Mouse (Mus musculus) monocyte, adult 5-6 weeks (primary cell): ENCODE data around the gene Rad51. TPM values are rescaled to one million over a fixed set of nuclear protein-coding genes. Genes with fewer than 3 reads are reported as not detected.
A peak's percentile ranks its signal among the peaks of the same experiment; 100 is the strongest.

Experiments used
- ATAC-seq: fragments of 153-309, 156-312 bp; replicated peaks from 2 replicates; pipeline ENCODE4 v1.8.0; 2017; ENCODE audit warnings: mild to moderate bottlenecking; ENCODE audit not compliant: low TSS enrichment, insufficient number of reproducible peaks, severe bottlenecking, poor library complexity, low FRiP score
- total RNA-seq: library from RNA; stranded (forward); fragments of 200-1000, 200-491, 200-594 nt; gene quantifications from 3 replicates; pipeline ENCODE4 v1.2.3, GENCODE M21; 2017

The Rad51 gene
- total RNA-seq, 1 experiment from 2014 or later, result 2.4 TPM

DNA sequence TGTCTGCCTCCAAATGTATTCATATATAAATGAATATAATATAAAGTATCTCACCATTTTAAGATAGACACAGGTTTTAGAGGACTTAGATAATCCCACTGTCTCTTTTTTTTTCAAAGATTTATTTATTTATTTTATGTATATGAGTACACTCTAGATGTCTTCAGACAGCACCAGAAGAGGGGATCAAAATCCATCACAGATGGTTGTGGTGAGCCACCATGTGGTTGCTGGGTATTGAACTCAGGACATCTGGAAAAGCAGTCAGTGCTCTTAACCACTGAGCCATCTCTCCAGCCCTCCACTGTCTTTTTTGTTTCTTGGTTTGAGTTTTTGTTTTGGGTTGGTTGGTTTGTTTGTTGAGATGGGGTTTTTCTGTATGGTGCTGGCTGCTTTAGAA lies 45.2 kb downstream of the Rad51 start:
- ATAC-seq, result no peak

DNA sequence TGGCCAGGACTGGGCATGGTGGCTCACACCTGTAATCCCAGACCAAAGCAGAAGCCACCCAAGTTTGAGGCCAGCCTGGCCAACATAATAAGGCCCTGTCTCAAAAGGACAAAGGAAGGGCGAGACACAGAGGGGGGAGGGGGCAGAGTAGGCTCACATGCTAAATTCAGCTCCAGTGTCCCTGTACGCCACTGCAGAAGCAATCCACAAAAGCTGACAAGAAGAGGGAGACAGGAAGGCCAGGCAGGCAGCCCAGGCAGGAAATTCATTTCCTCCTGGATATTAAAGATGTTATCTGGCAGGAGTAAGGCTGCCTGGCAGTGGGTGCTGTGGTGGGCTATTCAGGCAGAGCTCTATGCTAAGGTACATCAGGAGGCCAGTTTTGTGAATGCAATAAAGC lies 48.7 kb downstream of the Rad51 start:
- no peak for ATAC-seq

DNA sequence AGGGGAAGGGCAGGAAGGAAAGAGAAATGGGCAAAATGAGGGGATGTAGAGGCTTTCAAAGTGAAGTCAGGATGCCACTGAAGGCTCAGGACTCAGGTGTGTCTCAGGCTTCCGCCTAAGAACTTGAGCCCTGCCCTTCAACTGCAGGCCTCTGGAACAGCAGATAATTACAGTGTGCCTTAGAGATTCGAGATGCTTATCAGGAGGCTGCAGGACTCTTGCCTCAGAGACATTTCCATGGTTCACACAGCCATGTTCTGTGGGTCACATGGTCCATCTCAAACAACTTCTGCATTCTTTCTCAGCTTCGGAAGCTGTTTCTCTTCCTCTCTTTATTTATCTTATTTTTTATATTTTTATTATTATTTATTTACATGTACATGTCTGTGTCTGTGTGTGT lies 50.5 kb downstream of the Rad51 start:
- no peak for ATAC-seq

DNA sequence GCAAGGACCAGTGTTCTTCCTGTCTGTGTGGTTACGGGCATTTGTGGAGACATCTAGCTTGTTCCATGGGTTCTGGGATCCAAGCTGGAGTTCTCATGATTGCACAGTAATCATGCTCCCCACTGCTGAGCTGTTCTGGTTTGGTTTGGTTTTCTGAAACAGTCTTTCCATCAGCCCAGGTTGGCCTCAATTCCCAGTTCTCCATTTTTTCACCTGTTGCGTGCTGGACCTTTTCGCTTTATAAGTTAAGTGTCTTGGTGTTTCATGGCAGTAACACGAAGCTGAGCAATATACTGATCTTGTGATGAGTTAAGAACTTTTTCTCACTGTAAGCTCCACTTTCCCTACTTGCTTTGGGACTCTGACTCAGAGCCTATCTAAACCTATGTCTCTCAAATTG lies 51.4 kb downstream of the Rad51 start:
- no peak for ATAC-seq

DNA sequence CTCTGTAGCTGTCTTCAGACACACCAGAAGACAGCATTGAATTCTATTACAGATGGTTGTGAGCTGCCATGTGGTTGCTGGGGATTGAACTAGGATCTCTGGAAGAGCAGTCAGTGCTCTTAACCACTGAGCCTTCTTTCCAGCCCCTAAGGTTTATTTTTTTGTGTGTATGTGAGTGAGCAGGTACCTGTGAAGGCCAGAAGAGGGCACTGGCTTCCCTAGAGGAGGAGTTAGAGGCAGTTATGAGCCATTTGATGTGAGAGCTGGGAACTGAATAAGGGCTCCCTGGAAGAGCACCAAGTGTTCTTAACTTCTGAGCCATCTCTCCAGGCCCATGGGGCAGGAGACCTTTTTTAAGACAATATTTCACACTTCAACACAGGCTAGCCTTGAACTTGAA lies 52.8 kb downstream of the Rad51 start:
- no peak for ATAC-seq

DNA sequence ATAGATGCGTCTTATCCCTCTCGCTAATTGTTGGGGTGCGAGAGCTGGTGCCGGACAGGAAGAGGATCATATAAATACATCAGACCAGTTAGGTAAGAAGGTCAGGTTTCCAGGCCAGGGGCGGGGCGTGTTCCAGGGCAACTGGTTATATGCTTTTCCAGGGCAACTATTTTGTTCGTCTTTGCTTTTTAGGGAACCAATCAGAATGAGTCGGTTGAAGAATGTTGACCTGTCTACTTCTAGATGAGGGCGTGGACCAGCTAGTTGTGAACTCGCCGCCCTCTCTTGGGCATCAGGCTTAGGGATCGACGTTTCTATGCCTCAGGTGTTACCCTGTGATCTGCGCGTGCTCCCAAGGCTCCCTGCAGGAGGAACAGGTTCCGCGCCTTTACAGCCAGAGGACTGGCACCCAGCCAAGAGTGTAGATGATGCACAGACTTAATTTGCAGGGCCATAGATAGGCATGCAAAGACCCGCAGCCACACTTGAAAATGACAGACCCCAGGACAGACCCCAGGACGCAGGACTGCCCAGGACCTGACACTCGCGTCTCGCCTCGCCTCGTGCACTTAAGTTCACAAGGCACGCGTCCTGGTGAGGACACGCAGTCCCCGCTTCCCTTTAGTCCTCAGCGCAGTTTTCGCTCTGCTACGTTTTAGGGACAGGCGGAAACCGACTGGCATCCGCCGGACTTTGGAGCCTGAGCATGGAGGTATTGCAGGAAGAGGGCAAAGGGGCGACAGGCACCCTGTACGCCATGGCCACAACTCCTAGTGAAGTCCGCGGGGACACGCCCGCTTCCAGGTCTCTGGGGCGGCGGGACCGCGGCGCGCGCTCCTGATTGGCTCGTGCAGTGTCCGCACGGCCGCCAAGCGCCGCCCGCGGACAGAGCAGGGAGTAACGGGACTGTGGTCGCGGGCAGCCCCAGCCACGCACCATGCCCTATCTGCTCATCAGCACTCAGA lies 54.6 kb downstream of the Rad51 start, which contains the start of gene Gchfr:
Gchfr (plus strand) TSS at position 873 of the 965 bp plus-strand sequence.
- ATAC-seq, result peak; percentile 41; the same call in 1 of the 2 replicates

DNA sequence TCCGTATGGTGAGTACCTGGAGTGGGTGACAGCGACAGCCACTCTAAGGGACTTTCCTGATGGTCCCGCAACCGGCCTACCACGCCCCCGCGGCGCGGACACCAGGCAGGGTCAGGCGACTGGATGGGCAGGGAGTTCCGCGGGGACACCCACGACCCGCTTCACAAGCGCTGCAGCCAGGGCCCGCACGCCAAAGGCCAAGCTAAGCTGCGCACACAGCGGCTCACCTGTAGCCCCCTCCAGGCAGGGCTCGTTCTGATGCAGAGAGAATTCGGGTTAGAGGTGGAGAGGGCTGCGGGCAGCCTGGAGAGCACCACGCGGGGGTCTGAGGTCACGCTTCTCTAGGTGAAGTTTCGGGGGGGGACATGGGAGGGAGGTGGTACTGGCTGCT lies 55.3 kb downstream of the Rad51 start:
- ATAC-seq, result no peak

DNA sequence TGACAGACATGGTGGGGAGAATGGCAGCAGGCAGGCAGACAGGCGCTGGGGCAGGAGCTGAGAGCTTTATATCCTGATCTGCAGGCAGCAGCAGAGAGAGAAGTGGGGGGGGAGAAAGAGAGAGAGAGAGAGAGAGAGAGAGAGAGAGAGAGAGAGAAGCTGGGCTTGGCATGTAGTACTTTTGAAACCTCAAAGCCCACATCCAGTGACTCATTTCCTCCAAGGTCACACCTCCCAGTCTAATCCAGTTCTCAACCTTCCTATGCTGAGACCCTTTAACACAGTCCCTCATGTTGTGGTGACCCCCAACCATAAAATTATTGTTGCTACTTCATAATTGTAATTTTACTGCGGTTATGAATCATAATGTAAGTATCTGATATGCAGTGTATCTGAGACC lies 57.7 kb downstream of the Rad51 start:
- no peak for ATAC-seq

DNA sequence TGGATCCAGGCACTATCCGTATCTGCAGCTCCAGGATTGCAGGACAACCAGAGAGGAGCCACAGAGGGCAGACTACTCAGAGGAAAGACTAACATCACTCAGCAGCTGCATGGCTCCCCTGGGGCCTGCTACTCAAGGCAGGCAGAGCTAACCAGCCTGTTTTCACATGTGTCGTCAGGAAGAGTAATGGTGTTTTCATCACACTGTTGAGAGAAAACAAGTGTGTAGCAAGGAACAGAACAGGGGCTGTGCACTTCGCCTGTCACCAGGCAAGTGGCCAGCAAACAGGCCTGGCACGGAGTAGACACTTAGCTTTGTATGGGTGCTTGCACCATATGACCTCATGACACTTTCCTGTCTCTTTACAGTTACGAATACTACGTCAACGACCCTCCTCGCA lies 59.0 kb downstream of the Rad51 start:
- ATAC-seq, result no peak

DNA sequence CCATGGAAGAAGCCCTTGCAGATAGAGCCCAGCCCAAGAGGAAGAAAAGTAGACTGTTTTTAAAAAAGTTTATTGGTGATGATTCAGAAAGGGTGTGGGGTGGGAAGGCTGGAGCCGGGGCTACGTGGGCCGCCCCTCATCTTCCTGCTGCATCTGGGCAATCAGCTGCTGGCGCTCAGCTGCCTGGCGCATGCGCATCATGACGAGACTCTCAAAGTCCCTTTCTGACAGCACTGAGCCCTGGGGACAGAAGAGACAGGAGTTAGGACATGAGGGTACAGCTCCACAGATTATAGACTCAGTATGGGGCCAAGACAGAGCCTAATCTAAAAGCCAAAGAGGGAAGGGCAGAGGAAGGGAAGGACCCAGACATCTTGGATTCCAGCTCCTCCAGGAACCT lies 59.9 kb downstream of the Rad51 start:
- no peak for ATAC-seq

DNA sequence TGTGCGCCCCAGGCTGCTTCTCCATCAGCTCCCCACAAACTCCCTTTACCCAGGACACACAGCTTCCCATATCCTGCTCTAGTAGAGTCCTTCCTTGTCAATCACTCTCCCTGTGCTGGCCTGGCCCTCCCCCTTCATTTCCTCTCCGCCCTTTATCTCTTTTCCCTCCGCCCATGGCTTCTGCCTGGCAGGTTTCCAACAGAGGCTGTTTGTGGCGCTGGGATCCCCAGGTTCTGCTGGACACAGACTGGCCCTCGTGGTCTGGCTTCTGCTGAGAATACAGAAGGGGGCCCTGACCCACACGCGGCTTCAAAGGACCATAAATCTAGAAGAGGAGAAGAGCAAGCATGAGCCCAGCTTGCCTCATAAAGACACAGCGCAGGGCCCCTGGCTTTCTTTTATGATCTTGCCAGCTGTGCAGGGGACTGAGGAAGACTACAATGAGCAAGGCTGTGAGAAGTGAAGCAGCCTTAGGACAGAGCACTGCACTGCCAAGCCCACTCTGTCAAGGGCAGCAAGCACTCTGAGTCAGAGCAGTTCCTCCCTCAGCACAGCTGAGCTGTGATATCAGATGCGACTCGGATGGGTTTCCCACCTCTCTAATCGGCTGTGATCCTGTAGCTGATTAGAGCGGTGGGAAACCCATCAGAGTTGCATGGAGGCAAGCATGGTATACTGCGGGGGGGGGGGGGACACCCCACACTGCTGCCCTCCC lies 60.4 kb downstream of the Rad51 start:
- ATAC-seq, result no peak

DNA sequence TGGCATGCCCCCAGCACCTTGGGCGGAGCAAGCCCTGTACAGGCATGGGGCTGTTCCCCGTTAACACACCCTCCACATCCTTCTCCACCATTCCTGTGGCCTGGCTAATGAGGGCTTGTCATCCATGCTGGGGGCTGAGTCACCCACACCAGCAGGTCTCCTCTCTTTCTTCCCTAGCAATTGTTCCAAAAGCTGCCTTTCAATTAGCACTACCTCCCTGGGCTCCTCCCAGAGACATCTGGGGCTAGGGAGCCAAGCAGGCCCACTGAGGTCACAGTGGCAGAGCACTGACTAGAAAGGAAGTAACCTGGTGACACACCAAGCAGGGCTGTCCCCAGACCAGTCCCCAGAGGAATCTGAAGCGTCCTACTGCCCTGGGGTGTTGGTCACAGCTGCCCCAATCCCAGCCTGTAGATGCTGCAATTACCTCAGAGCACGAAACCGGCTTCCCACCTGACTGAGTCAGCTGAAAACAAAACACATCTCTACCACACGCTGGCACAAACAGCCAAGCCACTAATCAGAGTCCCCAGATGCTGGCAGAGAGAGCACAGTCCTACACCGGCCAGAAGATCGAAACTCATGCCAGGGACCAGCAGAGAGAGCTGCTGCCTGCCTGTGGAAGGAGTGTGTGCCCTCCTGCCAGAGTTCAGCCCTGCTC lies 61.5 kb downstream of the Rad51 start, which contains the start of gene Gm14137:
Gm14137 (plus strand) TSS at position 519 of the 661 bp plus-strand sequence.
- no peak for ATAC-seq

DNA sequence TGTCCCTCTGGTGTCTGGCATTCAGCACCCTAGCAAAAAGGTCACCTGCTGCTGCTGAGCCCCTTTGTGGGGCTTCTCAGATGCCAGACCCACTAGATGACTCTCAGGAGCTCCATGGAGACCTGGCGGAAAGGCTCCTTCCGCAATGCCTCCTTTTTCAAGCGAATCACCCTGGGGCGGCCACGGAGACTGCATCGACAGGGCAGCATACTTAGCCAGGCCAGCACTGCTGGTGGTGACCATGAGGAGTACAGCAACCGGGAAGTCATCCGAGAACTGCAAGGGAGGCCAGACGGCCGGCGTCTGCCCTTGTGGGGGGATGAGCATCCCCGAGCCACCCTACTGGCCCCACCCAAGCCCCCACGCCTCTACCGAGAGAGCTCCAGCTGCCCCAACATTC lies 62.3 kb downstream of the Rad51 start:
- no peak for ATAC-seq

DNA sequence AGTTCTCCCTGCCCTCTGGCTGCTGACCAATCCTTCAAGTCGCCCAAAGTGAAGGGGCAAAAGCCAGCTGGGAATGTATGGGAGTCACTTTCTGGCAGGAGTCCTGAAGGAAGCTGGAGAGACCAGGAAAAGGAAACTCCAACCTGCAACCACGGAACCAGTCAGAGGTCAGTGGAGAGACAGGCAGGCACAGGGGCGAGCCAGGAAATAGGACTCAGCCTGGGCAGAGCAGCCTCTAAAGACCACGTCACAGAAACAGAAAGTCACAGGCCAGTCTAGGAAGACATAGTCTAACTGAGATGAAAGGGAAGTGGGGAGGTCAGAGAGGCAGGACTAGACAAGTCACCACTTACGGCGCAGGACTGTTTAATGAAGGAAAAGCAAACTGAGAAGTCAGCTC lies 63.0 kb downstream of the Rad51 start:
- ATAC-seq, result no peak

DNA sequence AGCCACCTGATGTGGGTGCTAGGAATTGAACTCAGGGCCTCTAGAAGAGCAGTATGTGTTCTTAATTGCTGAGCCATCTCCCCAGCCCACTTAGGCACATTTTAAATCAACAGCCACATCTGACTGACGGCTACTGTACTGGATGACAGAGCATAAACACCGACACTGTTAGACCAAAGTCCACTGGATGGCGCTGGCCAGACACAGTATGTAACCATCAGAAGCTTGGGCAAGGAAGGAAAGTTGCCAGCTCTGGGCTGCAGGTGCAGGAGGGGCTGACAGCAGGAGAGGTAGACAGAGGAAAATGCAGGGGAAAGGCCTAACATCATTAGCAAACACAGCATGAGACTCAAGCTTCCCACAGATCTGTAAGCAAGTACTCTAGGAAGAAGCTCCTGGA lies 64.2 kb downstream of the Rad51 start:
- no peak for ATAC-seq

DNA sequence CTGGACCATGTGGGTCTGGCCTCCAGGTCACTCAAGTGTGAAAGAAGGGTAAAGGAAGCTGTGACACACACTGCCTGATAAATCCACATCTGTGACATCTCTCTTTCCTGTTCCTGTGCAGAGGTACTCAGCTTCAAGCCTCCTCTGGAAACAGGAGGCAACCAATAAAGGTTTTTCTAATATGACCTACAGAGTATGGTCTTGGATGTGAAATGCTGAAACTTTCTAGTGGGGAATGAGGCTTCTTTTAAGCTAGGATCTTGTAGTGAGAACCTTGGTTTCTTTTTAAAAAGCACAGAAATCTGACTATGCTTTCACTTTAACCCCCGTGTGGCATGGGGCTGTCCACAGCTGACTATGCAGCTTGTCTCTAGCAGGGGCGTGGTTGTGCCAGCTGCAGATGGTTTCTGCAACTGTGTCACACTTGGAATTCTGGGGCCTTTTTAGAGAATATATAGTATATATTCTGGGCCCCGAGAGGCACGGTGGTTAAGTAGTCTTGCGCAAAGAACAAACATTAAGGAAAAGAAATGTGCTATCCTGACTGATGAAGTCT lies 64.9 kb downstream of the Rad51 start:
- no peak for ATAC-seq

DNA sequence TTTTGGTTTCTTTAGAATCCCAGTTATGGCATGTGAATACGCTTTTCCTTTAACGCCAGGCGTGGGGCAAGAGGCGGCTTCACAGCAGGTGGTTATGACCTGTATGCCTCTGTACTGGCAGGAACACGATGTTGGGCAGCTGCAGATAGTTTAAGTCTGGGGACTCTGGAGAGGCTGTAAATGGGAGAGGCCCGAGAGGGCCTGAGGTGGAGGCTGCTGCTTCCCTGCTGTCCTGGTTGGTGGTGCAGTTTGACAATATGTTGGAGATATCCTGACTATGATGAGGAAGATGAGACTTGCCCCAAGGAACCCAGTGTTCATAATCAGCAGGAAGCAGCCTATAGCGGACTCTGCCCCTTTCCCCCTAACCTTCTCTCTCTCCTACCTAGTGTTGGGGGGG lies 70.3 kb downstream of the Rad51 start:
- no peak for ATAC-seq

DNA sequence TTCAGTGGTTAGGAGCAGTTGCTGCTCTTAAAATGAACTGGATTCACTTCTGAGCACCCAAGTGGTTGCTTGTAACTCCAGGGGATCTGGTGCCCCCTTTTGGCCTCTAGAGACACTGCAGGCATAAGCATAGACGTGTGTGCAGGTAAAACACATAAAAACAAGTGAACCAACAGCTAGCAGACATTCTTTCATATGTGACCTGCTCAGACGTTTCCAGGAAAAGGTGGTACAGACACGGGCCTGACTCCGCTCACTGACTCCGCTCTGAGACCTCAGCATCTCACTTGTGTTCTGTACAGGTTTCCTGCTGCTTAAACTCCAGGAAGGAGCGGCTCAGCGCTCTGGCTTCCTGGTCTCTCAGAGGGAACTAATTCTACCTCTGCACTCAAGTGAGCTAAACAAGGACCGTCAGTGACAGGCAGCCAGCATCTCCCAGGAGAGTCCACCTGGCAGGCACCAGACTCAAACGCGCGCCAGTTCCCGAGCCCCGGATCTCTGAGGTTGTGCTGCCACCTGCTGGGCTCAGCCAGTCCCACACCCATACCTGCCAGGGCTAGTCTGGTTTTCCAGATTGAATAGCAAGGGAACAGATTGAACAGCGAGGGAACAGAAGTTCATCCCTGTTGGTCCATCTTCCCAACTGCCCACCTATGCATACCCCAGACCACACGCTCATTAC lies 76.6 kb downstream of the Rad51 start:
- ATAC-seq, result peak; percentile 95

DNA sequence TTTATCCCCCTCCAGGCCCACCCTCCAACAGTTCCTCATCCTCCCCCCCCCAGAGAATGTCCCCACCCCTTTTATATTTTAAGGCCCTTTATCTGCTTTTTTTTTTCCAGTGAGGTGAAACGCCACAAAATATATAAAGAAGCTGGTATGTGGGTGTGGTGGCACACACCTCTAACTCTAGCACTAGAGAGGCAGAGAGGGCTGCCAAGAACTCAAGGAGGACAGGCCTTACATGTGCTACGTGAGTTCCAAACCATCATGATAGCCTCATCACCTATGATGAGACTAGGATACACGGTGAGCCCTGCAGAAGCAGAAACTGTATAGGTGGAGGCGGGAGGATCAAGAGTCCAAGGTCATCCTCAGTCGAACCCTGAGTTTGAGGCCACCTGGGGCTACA lies 78.4 kb downstream of the Rad51 start:
- no peak for ATAC-seq
